Mouse (Mus musculus): ENCODE measurements around the gene Gm10961. TPM values are rescaled to one million over a fixed set of nuclear protein-coding genes. Genes with fewer than 3 reads are reported as not detected.

Gene Gm10961
- polyA plus RNA-seq, 1 experiment, result not detected

DNA sequence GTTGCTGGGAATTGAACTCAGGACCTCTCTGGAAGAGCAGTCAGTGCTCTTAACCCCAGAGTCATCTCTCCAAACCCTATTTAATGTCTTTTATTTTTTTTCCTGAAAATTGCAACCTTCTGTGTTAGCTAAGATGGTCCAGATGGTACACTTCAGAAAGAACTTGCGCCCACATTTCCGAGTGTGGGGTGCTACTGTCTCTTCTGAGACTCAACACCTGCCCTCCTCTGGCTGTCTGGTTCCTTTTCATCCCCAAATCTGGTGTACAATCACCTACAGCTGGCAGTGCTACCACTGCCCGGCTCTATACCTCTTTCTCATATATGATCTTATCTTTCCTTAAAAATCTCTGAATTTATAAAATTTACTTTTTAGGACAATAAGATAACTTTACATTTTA is 21.8 kb downstream of the Gm10961 start:
- WGBS, result 87% methylated on average over 3 of the region's 3 CpGs
- no peak for TF ChIP-seq POLR2A (IDR thresholded peaks at IDR 0.05; ENCODE audit: borderline replicate concordance, extremely low read depth, low read depth, low read length)
- no peak for TF ChIP-seq CTCF (IDR thresholded peaks at IDR 0.05; ENCODE audit: insufficient read depth, low read length)
- Histone ChIP-seq H3K4me3 (replicated peaks; ENCODE audit: extremely low read depth, low read depth, low read length) (no peak overlapping the region), H3K4me1 (ENCODE audit: control insufficient read depth, insufficient read depth, low read length) (no peaks in the 10 kb centered on the region)
- no peak for DNase-seq

DNA sequence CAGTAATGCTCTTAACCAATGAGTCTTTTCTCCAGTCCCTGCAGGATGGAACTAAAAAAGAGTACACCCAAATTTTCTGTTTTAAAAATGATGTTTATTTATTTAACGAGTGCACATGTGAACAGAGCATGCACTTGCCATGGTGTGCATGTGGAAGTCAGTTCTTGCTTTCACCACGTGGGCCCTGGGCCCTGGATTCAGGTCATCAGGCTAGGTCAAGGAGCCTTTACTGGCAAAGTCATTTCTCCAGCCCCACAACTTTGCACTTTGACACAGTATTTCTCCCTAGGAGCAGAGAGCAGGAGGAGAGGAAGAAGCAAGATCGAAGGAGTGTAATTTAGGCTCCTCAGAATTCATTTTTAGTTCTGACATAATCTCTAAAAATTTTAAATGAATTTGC is 23.7 kb downstream of the Gm10961 start:
- TF ChIP-seq CTCF (IDR thresholded peaks at IDR 0.05; ENCODE audit: insufficient read depth, low read length), result no peak
- no peak for TF ChIP-seq POLR2A (IDR thresholded peaks at IDR 0.05; ENCODE audit: borderline replicate concordance, extremely low read depth, low read depth, low read length)
- no peak for DNase-seq
- Histone ChIP-seq H3K4me3 (replicated peaks; ENCODE audit: extremely low read depth, low read depth, low read length) (no peak overlapping the region), H3K4me1 (ENCODE audit: control insufficient read depth, insufficient read depth, low read length) (no peaks in the 10 kb centered on the region)
- WGBS, result 70% methylated on average over 3 of the region's 3 CpGs

DNA sequence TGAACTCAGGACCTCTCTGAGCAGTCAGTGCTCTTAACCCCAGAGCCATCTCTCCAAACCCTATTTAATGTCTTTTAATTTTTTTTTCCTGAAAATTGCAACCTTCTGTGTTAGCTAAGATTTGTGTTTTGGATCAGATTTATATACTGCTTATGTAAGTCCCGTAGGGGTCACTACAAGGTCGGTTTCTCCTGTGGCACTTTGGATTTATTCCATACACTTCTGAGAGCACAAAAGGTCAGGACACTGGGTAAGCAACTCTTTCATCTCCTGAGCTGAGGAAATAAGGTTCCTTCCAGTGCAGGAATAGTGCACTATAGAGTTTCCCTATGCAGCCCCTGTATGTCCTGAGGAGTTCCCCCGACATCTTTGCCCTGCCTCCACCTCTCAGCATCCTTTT is 24.4 kb downstream of the Gm10961 start:
- DNase-seq, result no peak
- WGBS, result 64% methylated on average over 3 of the region's 3 CpGs
- no peaks in the 10 kb centered on the region for H3K4me1 ChIP-seq (ENCODE audit: control insufficient read depth, insufficient read depth, low read length)
- TF ChIP-seq POLR2A (IDR thresholded peaks at IDR 0.05; ENCODE audit: borderline replicate concordance, extremely low read depth, low read depth, low read length) (no peak), CTCF (IDR thresholded peaks at IDR 0.05; ENCODE audit: insufficient read depth, low read length) (no peak)
- no peak overlapping the region for H3K4me3 ChIP-seq (replicated peaks; ENCODE audit: extremely low read depth, low read depth, low read length)

DNA sequence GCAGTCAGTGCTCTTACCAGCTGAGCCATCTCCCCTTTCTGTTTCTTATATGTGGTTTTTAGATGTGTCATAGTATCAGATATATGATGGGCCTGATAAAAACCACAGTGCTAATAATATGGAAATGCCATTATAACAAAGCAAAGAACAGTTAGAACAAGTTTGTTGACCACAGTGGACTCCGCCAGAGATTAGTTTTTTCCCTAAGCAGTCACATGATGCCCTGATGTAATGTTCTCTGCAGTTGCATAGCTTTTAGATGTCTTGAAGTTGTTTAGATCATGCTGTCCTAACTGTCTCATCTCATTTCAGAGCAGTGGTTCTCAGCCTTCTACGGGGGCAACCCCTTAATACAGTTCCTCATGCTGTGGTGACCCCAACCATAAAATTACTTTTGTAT is 25.0 kb downstream of the Gm10961 start:
- no peak for TF ChIP-seq CTCF (IDR thresholded peaks at IDR 0.05; ENCODE audit: insufficient read depth, low read length)
- TF ChIP-seq POLR2A (IDR thresholded peaks at IDR 0.05; ENCODE audit: borderline replicate concordance, extremely low read depth, low read depth, low read length), result no peak
- 85% methylated on average over 2 of the region's 2 CpGs for WGBS

DNA sequence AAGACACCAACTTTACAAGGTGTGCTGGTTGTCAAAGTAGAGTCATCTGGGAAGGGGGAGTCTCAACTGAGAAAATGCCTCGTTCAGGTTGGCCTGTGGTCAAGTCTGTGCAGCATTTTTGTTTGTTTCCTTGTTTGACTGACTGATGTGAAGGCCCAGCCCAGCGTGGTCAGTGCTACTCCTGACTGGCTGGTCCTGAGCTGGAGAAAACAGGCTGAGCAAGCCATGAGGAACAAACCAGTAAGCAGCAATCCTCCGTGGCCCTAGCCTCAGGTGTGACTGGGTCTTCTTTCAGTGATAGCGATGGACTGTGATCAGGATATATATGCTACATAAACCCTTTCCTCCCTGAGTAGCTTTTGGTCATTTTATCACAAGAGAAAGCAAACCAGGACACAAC is 25.8 kb downstream of the Gm10961 start:
- 63% methylated on average over 4 of the region's 4 CpGs for WGBS
- Histone ChIP-seq H3K4me1 (ENCODE audit: control insufficient read depth, insufficient read depth, low read length) (no peaks in the 10 kb centered on the region), H3K4me3 (replicated peaks; ENCODE audit: extremely low read depth, low read depth, low read length) (no peak overlapping the region)
- no peak for TF ChIP-seq POLR2A (IDR thresholded peaks at IDR 0.05; ENCODE audit: borderline replicate concordance, extremely low read depth, low read depth, low read length)
- TF ChIP-seq CTCF (IDR thresholded peaks at IDR 0.05; ENCODE audit: insufficient read depth, low read length), result no peak
- no peak for DNase-seq

More for the DNA sequence above, 25.0 kb downstream of the Gm10961 start:
- H3K4me3 ChIP-seq (replicated peaks; ENCODE audit: extremely low read depth, low read depth, low read length), result no peak overlapping the region
- DNase-seq, result no peak
- H3K4me1 ChIP-seq (ENCODE audit: control insufficient read depth, insufficient read depth, low read length), result no peaks in the 10 kb centered on the region

DNA sequence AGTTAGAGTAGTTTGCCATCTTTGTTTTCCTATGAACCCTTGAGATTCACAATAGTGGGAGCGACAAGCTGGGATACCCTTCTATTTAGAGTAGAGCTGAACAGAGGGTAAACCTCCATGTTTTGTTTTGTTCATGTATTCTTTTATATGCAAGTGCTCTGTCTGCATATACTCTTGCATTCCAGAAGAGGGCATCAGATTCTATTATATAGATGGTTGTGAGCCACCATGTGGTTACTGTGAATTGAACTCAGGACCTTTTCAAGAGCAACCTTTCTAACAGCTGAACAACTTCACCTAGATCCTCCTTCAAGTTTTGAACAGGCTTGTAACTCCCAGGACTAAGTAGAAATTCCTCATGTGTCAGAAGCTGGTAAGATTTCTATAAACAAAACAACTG is 27.9 kb downstream of the Gm10961 start:
- Histone ChIP-seq H3K4me1 (ENCODE audit: control insufficient read depth, insufficient read depth, low read length) (no peaks in the 10 kb centered on the region), H3K4me3 (replicated peaks; ENCODE audit: extremely low read depth, low read depth, low read length) (no peak overlapping the region)
- TF ChIP-seq CTCF (IDR thresholded peaks at IDR 0.05; ENCODE audit: insufficient read depth, low read length) (no peak), POLR2A (IDR thresholded peaks at IDR 0.05; ENCODE audit: borderline replicate concordance, extremely low read depth, low read depth, low read length) (no peak)
- no peak for DNase-seq
- 95% methylated on average over 1 of the region's 1 CpGs for WGBS

DNA sequence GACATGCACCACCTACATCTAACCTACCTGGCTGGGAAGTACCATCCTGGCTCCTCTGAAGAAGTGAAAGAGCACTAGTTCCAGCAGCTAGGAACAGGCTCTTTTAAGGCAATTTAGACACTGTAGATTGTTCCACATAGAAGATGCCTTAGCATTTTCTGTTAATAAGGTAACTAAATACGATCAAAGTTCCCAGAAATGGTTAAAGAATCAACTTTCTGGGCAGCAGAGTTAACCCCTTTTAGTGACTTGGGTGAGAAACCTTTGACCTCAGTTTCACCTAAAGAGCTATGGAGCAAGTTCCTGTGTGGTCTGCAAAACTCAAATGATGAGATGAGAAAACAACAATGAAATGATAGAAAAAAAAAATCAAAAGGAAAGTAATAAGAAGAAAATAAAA is 33.5 kb downstream of the Gm10961 start:
- 93% methylated on average over 1 of the region's 1 CpGs for WGBS

DNA sequence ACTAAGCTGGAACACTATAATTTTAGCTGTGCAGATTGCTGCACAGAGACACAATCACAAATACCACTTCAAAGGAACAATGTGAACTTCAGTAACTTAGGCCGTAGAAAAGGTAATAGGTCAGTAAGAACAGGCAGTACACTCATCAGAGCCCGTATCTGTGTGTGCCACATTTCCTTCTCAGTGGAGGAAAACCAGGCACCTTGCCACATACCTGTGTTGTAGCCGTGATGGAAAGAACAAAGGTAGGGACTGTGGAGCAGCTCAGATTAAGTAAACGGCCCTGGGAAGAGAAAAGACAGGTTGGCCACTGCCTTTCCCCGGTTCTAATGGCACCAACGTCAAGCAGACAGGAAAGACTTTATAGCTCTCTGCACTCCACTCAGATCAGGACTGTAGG is 36.3 kb downstream of the Gm10961 start:
- Histone ChIP-seq H3K4me1 (ENCODE audit: control insufficient read depth, insufficient read depth, low read length) (no peaks in the 10 kb centered on the region), H3K4me3 (replicated peaks; ENCODE audit: extremely low read depth, low read depth, low read length) (no peak overlapping the region)
- no peak for DNase-seq
- TF ChIP-seq POLR2A (IDR thresholded peaks at IDR 0.05; ENCODE audit: borderline replicate concordance, extremely low read depth, low read depth, low read length) (no peak), CTCF (IDR thresholded peaks at IDR 0.05; ENCODE audit: insufficient read depth, low read length) (no peak)
- WGBS, result 78% methylated on average over 6 of the region's 6 CpGs

More for the DNA sequence above, 33.5 kb downstream of the Gm10961 start:
- H3K4me3 ChIP-seq (replicated peaks; ENCODE audit: extremely low read depth, low read depth, low read length), result no peak overlapping the region
- H3K4me1 ChIP-seq (ENCODE audit: control insufficient read depth, insufficient read depth, low read length), result no peaks in the 10 kb centered on the region
- TF ChIP-seq CTCF (IDR thresholded peaks at IDR 0.05; ENCODE audit: insufficient read depth, low read length) (no peak), POLR2A (IDR thresholded peaks at IDR 0.05; ENCODE audit: borderline replicate concordance, extremely low read depth, low read depth, low read length) (no peak)
- no peak for DNase-seq

DNA sequence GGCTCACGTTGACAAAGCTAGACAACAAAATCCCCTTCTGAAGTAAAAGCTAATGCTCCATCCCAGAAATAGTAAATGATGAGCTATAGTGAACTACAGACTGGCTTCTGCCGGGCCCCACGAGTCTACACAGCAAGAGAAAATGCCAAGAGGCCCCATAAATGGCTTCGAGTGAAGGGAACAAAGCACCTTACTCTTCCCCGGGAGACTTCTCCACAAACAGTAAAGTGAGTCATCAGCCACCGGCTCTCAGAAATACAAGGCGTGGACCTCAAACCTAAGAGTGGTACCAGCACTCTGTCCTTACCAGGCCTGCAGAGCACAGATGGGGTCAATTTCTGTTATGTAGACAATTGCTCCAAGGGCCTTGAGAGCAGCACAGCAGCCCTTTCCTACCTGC is 37.7 kb downstream of the Gm10961 start:
- DNase-seq, result no peak
- Histone ChIP-seq H3K4me3 (replicated peaks; ENCODE audit: extremely low read depth, low read depth, low read length) (no peak overlapping the region), H3K4me1 (ENCODE audit: control insufficient read depth, insufficient read depth, low read length) (no peaks in the 10 kb centered on the region)
- TF ChIP-seq CTCF (IDR thresholded peaks at IDR 0.05; ENCODE audit: insufficient read depth, low read length) (no peak), POLR2A (IDR thresholded peaks at IDR 0.05; ENCODE audit: borderline replicate concordance, extremely low read depth, low read depth, low read length) (no peak)
- 85% methylated on average over 7 of the region's 7 CpGs for WGBS

DNA sequence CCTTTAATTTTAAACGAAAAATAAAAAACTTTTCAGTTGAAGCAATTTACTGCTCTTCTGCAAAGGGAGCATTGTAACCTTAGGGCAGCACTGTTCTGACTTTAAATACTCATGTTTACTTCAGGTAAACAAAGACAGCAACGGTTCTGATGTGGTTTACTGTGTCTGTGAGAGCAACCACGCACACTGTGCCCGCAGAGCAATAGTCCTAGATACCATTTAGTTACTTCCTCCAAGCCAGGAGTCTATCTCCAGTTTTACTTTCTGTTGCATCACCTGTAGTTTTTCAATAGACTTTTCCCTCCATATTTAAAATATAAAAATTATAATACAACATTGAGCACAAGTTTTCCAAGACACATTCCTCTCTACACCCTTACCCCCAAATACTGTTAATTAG is 39.4 kb downstream of the Gm10961 start:
- no peaks in the 10 kb centered on the region for H3K4me1 ChIP-seq (ENCODE audit: control insufficient read depth, insufficient read depth, low read length)
- 69% methylated on average over 4 of the region's 4 CpGs for WGBS
- TF ChIP-seq CTCF (IDR thresholded peaks at IDR 0.05; ENCODE audit: insufficient read depth, low read length), result no peak
- TF ChIP-seq POLR2A (IDR thresholded peaks at IDR 0.05; ENCODE audit: borderline replicate concordance, extremely low read depth, low read depth, low read length), result no peak
- DNase-seq, result no peak
- no peak overlapping the region for H3K4me3 ChIP-seq (replicated peaks; ENCODE audit: extremely low read depth, low read depth, low read length)

Data from lung, adult 2 months (tissue).